Mouse (Mus musculus) frontal cortex, adult 2 months (tissue): ENCODE measurements at regions not wholly inside any gene's neighbourhood (a gene's known extent, or its start where the extent isn't known, plus 50 kb on each side); places are given as distances from the start of the nearest gene placed in this dataset.
"Not testable (repeated sequence)": the region's sequence is repeated elsewhere in the genome, so short reads cannot be mapped to it uniquely, and the experiment has no call there.

Experiments
- DNase-seq, 2 experiments: peaks; one replicate each; pipeline ENCODE4 v3.0.0; 2022; ENCODE audit warnings: low spot score in 1 of 2; ENCODE audit errors: extremely low spot score in 1 of 2

DNA sequence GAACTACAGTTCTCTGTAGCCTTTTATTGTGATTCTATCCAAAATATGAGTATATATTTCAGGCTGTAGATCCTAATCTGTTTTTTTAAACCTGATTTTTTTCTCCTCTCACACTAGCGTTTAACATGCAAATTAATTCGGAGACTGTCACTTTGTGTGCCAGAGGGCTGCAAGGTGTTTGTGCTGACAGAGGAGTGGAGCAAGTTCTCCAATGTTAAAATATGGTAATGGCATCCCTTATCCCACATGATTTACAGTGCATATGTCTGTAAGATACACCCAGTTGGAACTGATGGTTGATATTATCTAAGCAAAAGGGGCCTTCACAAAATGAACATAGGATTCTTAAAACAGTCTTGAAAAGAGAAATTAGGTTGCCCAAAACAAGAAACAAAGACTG is 90.1 kb upstream of the Hdac2 start:
- DNase-seq = no peak

DNA sequence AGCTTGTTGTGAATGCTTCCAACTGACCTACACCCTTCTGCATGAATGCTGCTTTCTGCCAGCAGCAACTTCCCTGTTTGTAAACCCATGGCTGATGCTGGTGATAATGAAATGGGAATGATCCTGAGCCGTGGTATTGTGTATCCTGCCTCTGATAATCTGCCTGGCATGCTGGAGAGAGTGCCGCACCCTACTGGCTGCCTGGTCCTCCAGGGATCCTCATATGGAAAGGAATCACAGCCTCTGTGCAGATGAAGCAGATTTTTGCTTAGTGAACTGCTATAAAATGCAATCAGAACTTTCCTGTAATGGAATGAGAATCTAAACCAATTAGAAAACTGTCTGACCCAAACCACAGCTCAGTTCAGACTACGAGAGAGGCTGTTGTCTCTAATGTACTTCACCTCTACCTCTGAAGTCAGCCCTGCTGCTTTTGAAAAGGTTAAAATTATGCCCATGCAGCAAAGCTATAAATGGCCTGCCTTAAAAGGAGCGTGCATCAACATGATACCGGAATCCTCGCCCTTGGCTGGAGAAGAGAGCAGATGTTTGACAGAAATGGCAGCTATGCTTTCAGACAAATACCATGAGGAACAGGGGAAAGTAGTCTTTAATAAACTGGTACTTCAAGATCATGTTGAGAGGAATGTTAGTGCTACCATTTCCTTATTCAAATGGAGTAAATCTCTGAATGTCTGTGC is 76.3 kb upstream of the Hdac2 start:
- no peak for DNase-seq

DNA sequence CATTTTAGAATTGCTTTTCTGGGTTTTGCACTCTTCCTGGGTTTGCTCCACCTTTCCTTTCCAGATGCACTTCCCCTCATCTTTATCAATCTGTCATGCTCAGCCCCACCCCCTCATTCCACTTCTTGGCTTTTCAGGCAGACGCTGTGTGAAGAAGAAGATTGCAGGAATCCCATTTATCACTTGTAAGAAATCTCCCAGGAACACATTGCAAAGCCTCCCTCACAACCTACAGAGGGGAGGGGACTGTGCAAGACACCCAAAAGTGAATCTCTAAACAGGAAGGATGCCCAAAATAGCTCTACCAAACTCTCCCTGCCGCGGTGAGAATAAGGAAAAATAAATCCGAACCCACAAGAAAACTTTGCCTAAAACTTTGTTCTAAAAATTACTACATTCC is 65.5 kb upstream of the Hdac2 start:
- peak; percentile 33 to 53 for DNase-seq

DNA sequence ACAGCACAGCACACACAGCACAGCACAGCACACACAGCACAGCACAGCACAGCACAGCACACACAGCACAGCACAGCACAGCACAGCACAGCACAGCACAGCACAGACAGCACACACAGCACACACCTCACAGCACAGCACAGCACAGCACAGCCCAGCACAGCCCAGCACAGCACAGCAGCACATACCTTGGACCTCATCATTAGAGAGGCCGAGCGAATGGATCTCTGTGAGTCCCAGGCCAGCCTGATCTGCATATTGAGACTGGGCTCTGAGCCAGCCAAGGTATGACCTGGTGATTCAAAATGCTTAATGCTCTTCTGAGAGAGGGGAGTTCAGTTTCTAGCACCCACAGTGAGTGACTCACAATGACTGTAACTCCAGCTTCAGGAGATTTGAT is 56.3 kb upstream of the Hdac2 start:
- DNase-seq = not testable (repeated sequence)

DNA sequence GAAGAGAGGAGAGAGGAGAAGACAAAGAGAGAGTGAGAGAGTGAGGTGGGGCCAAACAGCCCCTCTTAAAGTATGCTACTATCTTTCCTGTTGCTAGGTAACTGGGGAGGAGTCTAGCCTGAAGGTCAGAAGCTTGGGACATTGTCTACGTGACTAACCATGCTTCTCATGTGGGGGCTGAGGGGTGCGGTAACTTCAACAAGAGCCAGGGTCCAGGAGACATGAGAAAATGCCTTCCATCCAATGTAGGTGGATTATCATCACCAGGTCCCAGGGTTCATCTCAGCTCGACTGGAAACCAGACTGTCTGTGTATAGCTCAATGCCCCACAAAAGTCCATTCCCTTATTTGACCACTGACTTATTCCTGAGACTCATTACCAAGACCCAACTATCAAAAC is 50.6 kb upstream of the Hdac2 start:
- no peak for DNase-seq

DNA sequence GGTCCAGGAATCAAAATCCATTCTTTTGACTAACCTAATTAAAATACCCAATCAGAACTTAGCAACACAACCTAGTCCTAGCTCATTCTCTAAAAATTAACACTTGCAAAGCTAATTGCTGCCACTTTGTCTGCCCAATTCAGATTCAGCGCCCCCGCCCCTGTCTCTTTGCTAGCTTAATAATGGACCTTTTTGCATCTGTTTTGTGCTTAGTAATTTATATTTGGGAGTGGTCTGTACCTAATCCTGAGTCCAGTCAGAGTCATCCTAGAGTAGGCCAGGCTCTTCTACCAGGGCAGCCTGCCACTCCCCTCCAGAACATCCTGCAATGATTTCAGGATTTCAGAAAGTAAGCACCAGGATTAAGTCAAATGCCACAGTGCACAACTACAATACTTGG is 50.2 kb upstream of the Hdac2 start:
- no peak for DNase-seq
